Mouse (Mus musculus) stomach, postnatal 0 days (tissue): ENCODE results near the gene Lsamp. TPM values are rescaled to one million over a fixed set of nuclear protein-coding genes. Genes with fewer than 3 reads are reported as not detected.

Experiments
- ATAC-seq: fragments of 200-750 bp; cut with Nextera tagmentation; 2 replicates; pipeline ENCODE4 v1.8.0; 2017; ENCODE audit not compliant: low FRiP score, low TSS enrichment
- DNase-seq: peaks from one replicate; pipeline ENCODE4 v3.0.0-alpha.2; 2016; ENCODE audit warnings: low spot score
- H3K27ac ChIP-seq: fragments of 300-500 bp; sonication (generic); replicated peaks from 2 replicates; pipeline ENCODE4 v1.5.1; 2014; ENCODE audit warnings: mild to moderate bottlenecking, control low read depth
- H3K27me3 ChIP-seq: fragments of 300-500 bp; sonication (generic); 2 replicates; pipeline ENCODE4 v1.6.1; 2014; ENCODE audit warnings: low read length; ENCODE audit not compliant: control insufficient read depth, insufficient read depth
- H3K36me3 ChIP-seq: fragments of 300-500 bp; sonication (generic); 2 replicates; pipeline ENCODE4 v1.6.1; 2014; ENCODE audit warnings: low read length, mixed read lengths; ENCODE audit not compliant: control insufficient read depth, insufficient read depth
- H3K4me1 ChIP-seq: fragments of 300-500 bp; sonication (generic); replicated peaks from 2 replicates; pipeline ENCODE4 v1.6.1; 2014; ENCODE audit warnings: antibody characterized with exemption; ENCODE audit not compliant: control insufficient read depth, insufficient read depth
- H3K4me2 ChIP-seq: fragments of 300-500 bp; sonication (generic); replicated peaks from 2 replicates; pipeline ENCODE4 v1.6.1; 2014; ENCODE audit warnings: low read depth, mild to moderate bottlenecking, control low read depth, moderate library complexity
- H3K4me3 ChIP-seq: fragments of 300-500 bp; sonication (generic); 2 replicates; pipeline ENCODE4 v1.5.1; 2014; ENCODE audit warnings: low read depth, low read length, control low read depth
- H3K9ac ChIP-seq: fragments of 300-500 bp; sonication (generic); 2 replicates; pipeline ENCODE4 v1.6.1; 2014; ENCODE audit warnings: mild to moderate bottlenecking, low read length, control low read depth, mixed read lengths
- H3K9me3 ChIP-seq: fragments of 300-500 bp; sonication (generic); 2 replicates; pipeline ENCODE4 v1.6.1; 2016; ENCODE audit warnings: low read length; ENCODE audit not compliant: control insufficient read depth
- CTCF ChIP-seq: IDR thresholded peaks from 2 replicates; pipeline ENCODE4 v1.5.1; 2016; ENCODE audit warnings: antibody characterized with exemption, low read depth, mild to moderate bottlenecking, moderate library complexity
- EP300 ChIP-seq: optimal IDR thresholded peaks from 2 replicates; pipeline ENCODE3; 2016; ENCODE audit warnings: antibody characterized with exemption
- WGBS: fragments of 180-500 bp; shearing (Covaris S2); extraction: QIAGEN DNeasy Blood & Tissue Kit; methylation state at CpG from one replicate; pipeline ENCODE4 v1.1.7; 2014; 5-methylcytosine and 5-hydroxymethylcytosine counted together
- polyA plus RNA-seq: library from polyadenylated mRNA; unstranded; fragments of >200 nt; fragmentation: Nextera tagmentation; extraction: Ambion mirVana; gene quantifications from 2 replicates; pipeline ENCODE4 v1.2.1, GENCODE M21; 2015

Lsamp gene
- polyA plus RNA-seq, 1 experiment from 2014 or later, result 2.8 TPM

GRCm38 (mm10) chr16:41790016-41790415 is 1805.9 kb downstream of the Lsamp start:
- TF ChIP-seq CTCF, result no peak
- TF ChIP-seq EP300, result no peak
- Histone ChIP-seq H3K36me3 (no peaks in the 10 kb centered on the region), H3K9me3 (no peaks in the 10 kb centered on the region), H3K27me3 (no peaks in the 10 kb centered on the region), H3K27ac (no peak overlapping the region), H3K4me1 (no peaks in the 10 kb centered on the region), H3K4me3 (no peak overlapping the region), H3K9ac (no peak overlapping the region), H3K4me2 (no peak overlapping the region)
- DNase-seq (no peak), ATAC-seq (no peak)
- 86% methylated on average over 2 of the region's 2 CpGs for WGBS

DNA sequence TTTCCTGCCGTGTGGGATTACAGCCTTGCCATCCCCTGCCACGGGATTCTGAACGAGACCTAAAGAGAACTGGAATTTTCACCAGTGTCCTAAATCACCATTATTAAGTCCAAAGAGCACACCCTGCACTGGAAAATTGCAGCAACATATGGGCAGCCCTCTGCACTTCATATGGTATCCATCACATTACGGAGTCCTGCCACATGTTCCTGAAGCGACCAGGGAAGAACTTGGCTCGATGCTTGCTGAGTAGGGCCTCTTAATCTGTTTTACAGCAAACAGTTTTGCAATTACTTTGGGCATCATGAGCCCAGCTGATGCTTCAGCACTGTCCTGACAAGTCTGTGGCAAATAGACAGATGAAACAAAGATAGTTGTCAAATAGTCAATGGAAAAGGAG is 1836.2 kb downstream of the Lsamp start:
- no peak overlapping the region for H3K4me2 ChIP-seq
- H3K36me3 ChIP-seq, result no peaks in the 10 kb centered on the region
- ATAC-seq (no peak), DNase-seq (no peak)
- no peak overlapping the region for H3K27ac ChIP-seq
- no peaks in the 10 kb centered on the region for H3K9me3 ChIP-seq
- H3K27me3 ChIP-seq, result no peaks in the 10 kb centered on the region
- H3K4me3 ChIP-seq, result no peak overlapping the region
- H3K9ac ChIP-seq, result no peak overlapping the region
- no peaks in the 10 kb centered on the region for H3K4me1 ChIP-seq
- TF ChIP-seq EP300, result no peak
- WGBS, result 63% methylated on average over 6 of the region's 6 CpGs

DNA sequence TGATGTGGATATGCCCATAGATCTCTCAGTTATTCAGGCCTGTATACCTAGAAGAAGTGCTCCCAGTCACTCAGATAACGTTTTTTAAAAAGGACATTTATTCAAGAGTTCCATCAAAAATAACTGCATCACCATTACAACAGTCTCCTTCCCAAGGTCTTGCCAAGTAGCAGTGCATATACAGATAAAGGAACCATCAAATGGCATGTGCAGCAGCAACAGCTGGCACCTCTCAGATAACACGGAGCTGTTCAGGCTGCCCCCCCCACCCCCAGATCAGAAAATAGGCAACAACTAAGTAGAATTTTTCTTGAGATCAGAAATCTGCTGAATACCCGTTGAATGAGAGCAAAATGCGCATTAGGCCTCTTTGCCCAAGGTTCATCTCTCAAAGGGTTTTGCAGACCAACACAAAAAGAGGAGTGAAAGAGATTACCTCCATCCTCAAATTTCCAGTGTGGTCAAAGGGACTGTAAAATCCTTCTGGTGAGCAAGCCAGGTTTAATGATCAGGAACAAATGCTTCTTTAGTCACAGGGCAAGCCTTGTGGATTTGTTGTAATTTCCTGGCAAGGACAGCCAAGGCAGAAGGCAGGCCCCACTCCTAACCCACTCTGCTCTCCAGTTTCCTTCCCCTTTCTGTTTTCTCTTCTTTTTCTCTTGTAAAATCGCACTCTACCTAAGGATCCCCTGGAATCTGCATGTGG is 1842.9 kb downstream of the Lsamp start:
- Histone ChIP-seq H3K27me3 (no peaks in the 10 kb centered on the region), H3K36me3 (no peaks in the 10 kb centered on the region), H3K9ac (no peak overlapping the region), H3K4me1 (no peaks in the 10 kb centered on the region), H3K4me2 (no peak overlapping the region), H3K4me3 (no peak overlapping the region), H3K27ac (no peak overlapping the region), H3K9me3 (no peaks in the 10 kb centered on the region)
- DNase-seq, result no peak
- TF ChIP-seq EP300 (no peak), CTCF (no peak)
- 57% methylated on average over 5 of the region's 5 CpGs for WGBS
- no peak for ATAC-seq

DNA sequence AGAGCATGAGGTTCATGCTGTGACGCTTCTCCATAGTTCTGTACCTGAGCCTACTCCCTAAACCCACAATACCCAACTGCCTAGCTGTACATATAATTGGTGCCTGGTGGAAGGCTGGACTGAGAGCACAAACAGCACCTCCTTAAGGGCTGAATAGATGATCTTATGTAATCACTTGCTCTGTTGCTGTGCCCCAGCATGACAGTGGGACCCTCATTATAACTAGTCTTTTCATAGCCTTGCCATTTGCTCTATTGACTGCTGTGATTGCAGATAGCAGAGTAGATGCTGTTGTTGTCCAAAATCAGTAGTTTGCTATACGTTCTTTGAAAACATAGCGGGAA is 1843.4 kb downstream of the Lsamp start:
- Histone ChIP-seq H3K27me3 (no peaks in the 10 kb centered on the region), H3K4me1 (no peaks in the 10 kb centered on the region), H3K4me3 (no peak overlapping the region), H3K4me2 (no peak overlapping the region), H3K9me3 (no peaks in the 10 kb centered on the region), H3K36me3 (no peaks in the 10 kb centered on the region), H3K9ac (no peak overlapping the region), H3K27ac (no peak overlapping the region)
- 91% methylated on average over 3 of the region's 3 CpGs for whole genome bisulfite sequencing
- no peak for TF ChIP-seq CTCF
- TF ChIP-seq EP300, result no peak
- ATAC-seq, result no peak
- no peak for DNase-seq

DNA sequence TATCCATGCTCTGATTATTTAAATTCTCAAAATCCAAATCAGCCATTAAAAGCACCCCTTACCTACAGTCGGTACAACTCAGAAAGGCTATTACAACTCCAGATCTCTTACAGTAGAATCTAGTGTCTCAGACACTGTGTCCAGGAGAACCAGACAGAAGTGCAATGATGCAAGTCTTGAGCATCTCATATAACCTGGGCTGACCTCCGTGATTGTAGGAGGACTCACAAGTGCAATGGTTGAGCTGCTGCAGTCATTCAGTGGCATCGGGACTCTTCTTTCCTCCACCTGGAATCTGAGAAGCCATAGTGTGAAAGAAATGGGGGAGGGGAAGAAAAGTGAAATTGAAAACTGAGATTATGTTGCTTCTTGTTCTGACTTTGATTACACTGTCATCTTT is 1850.5 kb downstream of the Lsamp start:
- Histone ChIP-seq H3K4me3 (no peak overlapping the region), H3K9me3 (no peaks in the 10 kb centered on the region), H3K9ac (no peak overlapping the region), H3K27me3 (no peaks in the 10 kb centered on the region), H3K4me2 (no peak overlapping the region), H3K36me3 (no peaks in the 10 kb centered on the region), H3K4me1 (no peaks in the 10 kb centered on the region), H3K27ac (no peak overlapping the region)
- 67% methylated on average over 3 of the region's 3 CpGs for WGBS
- DNase-seq (no peak), ATAC-seq (no peak)
- TF ChIP-seq EP300, result no peak
- no peak for TF ChIP-seq CTCF

DNA sequence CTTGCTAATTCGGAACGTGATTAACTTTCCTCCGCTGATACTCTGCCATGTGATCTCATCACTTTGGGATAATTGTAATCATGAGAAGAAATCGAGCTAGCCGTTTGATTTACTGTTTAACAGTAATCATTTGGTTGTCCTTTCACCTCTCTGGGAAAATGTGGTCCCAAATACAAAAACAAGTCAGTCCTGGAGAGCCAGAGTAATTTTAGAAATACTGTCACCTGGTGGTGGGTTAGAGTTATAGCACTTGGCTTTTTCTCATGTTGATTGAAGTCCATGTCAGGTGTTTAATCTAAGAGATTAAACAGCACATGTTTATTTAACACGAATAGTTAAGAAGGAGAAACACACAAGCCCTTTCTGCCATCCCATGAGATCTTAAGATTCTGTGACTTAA is 1851.6 kb downstream of the Lsamp start:
- H3K9ac ChIP-seq, result no peak overlapping the region
- no peak for DNase-seq
- 39% methylated on average over 6 of the region's 6 CpGs for WGBS
- H3K27me3 ChIP-seq, result no peaks in the 10 kb centered on the region
- no peaks in the 10 kb centered on the region for H3K4me1 ChIP-seq
- H3K4me2 ChIP-seq, result no peak overlapping the region
- H3K27ac ChIP-seq, result no peak overlapping the region
- H3K4me3 ChIP-seq, result no peak overlapping the region
- H3K36me3 ChIP-seq, result no peaks in the 10 kb centered on the region
- H3K9me3 ChIP-seq, result no peaks in the 10 kb centered on the region
- TF ChIP-seq EP300 (no peak), CTCF (peak; percentile 82)
- ATAC-seq, result no peak
